Mouse (Mus musculus) CD4-positive naive resting alpha-beta T cell, adult 57 days (primary cell): Measurements from ENCODE around the gene Fate1. TPM values are rescaled to one million over a fixed set of nuclear protein-coding genes. Genes with fewer than 3 reads are reported as not detected.

ENCODE experiments used
- total RNA-seq: library from RNA; stranded (reverse); gene quantifications from one replicate; pipeline ENCODE4 v1.2.4, GENCODE M21; 2023

Gene Fate1
- total RNA-seq = not detected

DNA sequence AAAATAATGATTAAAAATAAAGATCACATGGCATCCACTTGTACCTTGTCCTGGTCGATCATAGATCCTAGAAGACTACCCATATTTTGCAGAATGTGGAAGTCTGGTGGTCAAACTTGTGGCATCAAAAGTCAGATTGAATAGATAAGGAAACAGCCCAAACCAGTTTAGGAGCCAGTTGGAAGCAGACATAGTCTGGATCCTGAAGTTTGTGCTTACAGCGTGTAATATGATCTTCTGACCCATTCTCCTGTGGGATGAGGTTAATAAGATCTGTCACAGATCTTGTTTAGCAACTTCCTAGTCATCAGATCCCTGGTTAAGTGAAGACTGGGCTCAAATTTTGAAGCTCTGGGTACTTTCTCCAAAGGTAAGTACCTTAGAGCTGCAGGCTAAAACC, at the start of gene Fate1:
TSS of gene Fate1 (plus strand) at position 301 of the 400 bp plus-strand sequence.

DNA sequence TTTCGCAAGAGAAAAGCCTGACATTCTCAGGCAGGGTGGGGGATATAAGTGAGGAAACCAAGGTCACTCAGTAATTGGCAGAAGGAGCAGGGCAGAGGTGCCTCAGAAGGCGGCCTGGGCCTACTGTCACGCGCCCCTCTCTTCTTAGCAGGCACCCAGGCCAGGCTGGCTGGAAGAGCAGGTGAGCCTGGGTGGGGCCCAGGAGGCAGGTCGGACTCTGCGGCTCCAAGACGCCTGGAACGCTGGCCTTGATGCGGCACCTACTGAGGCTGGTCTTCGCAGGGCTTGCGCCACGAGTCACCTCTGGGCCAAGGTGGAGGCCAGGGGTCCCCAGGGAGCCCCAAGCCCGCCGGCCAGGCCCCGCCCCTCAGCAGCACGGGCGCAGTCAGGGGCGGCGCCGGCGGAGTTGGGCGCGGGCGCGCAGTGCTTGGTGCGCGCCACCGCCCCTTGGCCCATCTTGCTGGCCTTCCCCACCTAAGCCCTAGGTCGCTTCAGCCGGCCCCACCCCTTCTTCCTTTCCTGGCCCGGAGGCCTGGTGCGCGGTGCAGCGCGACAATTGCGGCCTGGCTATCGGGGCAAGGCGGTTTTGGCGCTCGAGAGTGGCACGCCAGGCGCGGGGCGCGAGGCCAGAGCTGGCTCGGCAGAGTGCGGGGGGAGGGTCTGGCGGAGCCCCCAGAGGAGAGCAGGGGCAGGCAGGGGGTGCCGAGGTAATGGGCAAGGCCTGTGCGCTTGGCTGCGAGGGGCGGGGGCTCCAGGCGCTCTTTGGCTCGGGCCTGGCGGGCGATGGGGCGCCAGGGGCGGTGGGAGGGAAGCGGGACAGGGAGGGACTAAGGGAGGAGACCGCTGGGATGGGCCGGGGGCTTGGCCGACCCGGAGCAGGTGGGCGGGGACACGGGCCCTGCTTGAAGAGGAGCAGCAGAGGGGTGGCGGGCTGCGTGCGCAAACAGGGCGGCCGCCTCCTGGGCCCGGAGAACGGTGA, 10.4 kb upstream of the Fate1 start, which contains the start of gene Prrg3:
TSS of gene Prrg3 (plus strand) at position 552 of the 979 bp plus-strand sequence.

DNA sequence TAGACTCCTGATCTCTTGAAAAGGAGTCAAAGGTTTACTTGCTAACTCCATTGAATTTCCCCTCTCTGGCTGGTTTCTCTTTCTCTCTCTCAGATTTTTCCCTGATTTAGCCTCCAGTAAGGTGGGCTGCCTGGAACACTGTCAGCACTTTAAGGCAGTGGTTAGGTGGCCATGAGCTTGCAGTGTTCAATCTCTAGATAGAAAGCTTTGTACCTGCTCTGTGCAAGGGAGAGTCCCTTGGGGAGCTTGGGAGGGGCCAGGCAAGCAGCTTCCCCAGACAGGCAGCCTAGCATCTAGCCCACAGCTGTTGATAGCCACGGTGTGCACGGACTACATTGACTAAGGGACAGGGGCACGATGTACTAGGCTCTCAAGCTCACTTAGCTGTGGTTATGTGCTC, 18.8 kb downstream of the Fate1 start, which contains the start of gene Cnga2:
TSS of gene Cnga2 (plus strand) at position 301 of the 400 bp plus-strand sequence.

Other genes starting within 250 kb of the Fate1 start
- 19.4 TPM for gene Vma21, start 157.1 kb upstream of the Fate1 start, total RNA-seq
- 0.77 TPM for gene Gm1141, start 52.0 kb upstream of the Fate1 start, total RNA-seq
- gene Prrg3, start 10.4 kb upstream of the Fate1 start, total RNA-seq = 0.21 TPM
- not detected for gene Cnga2, start 18.9 kb downstream of the Fate1 start, total RNA-seq
- not detected for gene Magea4, start 249.0 kb downstream of the Fate1 start, total RNA-seq